Mouse (Mus musculus): ENCODE measurements at regions not wholly inside any gene's neighbourhood (a gene's known extent, or its start where the extent isn't known, plus 50 kb on each side); places are given as distances from the start of the nearest gene placed in this dataset.
A peak's percentile ranks its signal among the peaks of the same experiment; 100 is the strongest.

DNA sequence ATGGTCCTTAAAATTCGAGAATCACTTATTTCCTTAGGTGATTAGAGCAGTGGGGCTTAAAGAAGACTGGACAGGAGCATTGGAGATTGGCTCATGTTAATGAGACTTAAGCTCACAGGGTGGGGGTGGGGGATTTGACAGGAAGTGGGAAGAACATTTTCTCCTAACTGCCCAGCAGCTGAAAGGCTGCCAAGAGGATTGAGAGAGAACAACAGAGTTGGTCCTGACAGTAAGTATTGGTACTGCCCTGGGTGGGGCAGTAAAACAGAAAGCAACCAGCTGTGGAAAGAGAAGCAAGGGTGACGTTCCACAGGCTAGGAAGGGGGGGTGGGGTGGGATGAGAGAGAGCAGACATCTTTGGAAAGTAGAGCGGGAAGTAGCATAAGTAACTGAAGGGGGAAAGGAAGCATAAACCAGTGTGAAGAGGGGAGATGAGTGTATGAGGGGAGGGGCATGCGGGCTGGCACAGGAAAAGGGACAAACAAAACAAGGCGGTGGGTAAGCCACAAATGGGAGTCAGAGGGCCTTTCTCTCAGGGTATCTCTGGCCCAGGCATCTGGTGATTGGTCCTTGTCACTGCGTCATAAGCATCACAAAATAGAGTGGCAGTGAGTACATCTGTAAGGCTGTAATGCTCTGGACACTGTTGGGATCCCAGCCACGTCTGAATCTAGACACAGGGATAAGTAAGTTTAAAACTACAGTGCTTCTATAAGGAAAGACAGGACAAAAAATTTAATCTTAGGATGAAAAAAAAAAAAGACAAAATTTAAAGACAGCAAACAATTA lies 125.0 kb upstream of the Tnp1 start:
- no peak for DNase-seq (ENCODE audit: extremely low spot score, low spot score)

DNA sequence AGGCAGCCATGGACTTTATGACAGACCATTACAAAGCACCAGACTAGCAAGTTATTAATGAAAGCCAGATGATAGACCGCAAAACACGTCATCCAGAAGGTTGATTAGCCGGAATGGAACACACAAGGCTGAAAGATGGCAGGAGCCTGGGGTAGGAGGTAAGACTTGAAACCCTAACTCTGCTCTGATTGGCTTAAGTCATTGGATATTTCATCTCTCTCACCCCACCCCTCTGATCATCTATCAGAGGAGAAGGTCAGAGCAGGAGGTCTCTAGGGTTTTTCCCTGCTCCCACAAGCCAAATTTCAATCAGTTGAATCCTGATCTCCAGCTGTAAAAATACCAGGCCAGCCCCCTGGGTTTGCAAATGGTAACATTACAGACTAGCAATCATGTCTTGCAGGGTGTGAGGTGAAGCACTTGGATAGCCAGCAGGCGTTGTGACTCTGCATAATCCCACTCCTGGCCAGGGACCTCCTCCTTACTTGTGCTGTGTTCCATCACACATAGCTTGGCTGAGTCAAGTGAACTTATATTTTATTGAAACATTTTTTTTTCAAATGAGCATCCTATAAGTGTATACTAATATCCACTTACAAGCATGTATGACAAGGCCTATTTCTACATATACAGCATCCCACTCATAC lies 114.6 kb upstream of the Tnp1 start:
- DNase-seq (ENCODE audit: extremely low spot score, low spot score) = peak; percentile 33

DNA sequence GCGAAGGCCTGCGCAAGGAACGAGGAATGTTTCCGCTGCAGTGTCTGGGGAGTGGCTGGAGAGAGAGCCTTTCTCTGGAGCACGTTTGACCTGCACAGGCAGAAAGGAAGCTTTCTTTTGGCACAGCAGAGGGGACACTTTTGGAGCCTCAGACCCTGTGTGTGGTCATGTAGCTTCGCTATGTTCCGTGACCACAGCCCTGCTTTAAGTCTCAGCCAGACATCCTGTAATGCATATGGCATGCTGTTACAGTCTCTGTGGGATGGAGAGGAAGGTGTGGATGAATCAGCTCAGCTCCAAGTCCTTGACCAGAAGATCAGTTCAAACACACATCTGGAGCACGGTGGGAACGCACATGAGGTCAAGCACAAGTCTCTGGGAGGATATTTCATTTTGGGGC lies 107.3 kb upstream of the Tnp1 start:
- DNase-seq (ENCODE audit: extremely low spot score, low spot score) = no peak

DNA sequence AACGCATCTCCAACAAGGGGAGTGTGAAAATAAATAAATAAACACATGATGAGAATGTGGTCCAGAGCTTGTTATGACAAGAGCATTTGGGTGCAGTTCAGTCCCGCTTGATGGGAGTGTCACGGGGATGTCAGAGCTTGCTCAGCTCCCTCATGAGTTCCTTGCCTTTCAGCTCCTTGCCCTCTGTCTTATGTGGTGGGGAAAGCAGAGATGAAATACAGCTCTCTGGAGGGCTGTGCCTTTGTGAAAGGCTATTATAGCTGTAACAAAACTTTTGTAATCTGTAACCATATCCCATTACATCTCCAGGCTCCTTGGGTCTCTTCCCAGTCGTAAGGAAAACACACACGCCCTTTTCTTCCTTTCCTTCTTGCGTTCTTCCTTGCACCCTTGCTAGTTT lies 103.0 kb upstream of the Tnp1 start:
- DNase-seq (ENCODE audit: extremely low spot score, low spot score) = no peak

DNA sequence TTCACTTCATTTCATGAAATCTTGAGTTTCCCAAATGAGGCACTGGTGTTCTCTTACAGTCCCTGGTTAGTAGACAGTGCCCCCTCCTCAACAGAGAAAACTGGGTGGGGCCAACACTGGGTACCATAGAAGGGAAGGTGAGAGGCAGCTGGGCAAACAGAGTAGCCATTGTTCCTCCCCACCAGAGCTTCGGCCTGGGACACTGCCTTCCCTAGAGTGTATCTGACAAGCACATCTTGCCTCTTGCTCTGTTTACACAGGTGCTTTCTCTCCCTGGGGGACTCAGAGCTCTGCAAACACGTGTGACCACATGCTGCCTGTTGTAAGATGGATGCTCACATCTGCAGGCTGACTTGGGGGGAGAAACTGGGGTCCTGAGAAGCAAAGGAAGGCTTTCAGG lies 100.8 kb upstream of the Tnp1 start:
- peak; percentile 69 for DNase-seq (ENCODE audit: extremely low spot score, low spot score)

DNA sequence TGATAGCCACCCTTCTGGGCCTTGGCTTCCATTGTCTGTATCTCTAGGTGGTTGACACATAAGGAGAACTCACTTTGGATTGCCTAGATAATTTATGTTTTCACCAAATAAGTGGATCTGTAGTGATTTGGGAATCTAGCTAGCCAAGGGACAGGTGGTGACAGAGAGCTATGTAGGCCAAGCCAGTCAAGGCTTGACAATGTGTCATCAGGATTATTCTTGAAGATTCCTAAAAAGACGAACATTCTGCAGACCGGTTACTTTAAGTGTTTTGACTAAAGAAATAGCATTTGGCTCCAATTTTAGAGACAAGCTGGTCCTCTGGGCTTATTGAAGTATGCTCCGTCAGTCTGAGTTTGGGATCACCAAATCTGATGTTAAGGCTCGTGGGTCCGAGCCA lies 100.1 kb upstream of the Tnp1 start:
- DNase-seq (ENCODE audit: extremely low spot score, low spot score) = no peak

DNA sequence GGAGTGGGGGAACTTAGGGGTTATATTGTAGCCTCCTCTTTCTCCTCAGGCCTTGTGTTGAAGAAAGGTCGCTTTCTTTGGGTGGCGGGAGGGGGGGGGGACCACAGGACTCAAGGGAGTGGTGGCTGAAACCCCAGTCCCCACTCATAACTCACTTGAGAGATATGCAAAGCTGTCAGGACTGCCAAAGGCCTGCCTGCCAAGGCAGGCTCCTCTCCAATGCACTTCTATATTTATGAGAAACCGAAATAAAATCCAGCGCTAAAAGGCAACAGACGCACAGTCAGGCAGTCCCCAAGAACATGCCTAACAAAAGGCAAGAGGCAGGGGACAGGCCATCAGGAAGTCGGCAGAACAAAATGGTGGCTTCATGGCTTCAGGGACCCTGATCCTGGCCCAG lies 97.4 kb upstream of the Tnp1 start:
- DNase-seq (ENCODE audit: extremely low spot score, low spot score) = no peak

DNA sequence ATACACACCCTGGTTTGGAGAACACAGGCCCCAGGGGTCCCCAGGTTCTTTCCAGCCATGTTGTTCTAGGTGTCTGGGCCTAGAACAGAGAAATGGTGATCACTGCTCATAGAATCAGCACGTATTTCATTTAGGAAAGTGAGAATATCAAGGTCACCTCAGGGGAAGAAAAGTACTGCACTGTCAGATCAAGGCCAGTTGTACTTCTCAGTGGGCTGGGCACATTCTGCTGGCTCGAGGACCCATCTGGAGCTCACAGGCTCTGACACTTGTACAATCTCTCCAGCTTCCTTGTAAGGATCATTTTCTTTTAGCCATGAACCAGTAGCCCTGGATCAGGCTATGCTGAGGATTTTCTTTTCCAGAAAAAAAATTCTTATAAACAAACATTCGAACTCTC lies 97.0 kb upstream of the Tnp1 start:
- no peak for DNase-seq (ENCODE audit: extremely low spot score, low spot score)

DNA sequence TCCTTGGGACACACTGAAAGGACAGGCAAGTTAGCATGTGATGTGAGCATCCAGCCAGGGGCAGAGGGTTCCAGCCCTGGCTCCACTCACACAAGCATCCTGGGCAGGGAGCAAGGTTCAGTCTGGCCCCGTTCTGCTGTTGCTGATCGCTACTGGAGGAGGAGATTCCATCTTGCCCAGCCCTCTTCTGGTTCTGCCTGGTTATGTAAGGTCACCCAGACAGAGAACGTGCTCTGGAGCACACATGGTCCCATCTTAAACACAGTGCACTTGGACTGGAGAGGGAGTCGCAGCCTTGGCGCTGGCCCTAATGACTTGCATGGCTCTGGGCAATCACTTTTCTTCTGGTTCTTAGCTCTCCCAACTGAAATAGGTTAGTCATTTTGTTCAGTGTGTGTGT lies 96.2 kb upstream of the Tnp1 start:
- DNase-seq (ENCODE audit: extremely low spot score, low spot score) = no peak

DNA sequence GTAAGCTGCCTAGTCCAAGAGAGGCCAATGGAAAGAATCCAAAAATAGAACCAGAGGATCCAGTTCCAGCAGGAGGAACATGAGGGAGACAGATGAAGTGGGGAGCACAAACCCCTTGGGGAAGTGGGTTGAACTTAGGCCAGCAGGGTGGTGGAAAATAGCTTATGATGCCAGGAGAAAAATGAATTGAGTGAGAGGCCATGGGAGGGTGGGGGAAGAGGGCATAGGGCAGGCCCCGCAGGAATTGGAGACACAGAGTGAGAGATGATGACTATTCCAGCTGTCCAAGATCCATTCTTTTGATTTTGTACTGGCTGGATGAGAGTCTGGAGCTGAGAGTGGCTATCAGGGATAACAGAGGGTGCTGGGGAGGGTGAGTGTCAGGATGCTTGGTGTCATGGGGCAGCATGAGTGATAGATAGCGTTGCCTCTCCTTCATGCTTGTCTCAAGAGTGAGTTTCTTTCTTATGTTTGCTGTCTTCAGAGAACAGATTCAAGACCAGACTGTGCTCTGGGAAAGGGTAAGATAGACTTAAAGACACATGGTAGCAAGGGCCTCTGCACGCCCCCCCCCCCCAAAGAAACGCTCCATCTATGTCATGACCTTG lies 90.3 kb upstream of the Tnp1 start:
- DNase-seq (ENCODE audit: extremely low spot score, low spot score) = peak; percentile 35

DNA sequence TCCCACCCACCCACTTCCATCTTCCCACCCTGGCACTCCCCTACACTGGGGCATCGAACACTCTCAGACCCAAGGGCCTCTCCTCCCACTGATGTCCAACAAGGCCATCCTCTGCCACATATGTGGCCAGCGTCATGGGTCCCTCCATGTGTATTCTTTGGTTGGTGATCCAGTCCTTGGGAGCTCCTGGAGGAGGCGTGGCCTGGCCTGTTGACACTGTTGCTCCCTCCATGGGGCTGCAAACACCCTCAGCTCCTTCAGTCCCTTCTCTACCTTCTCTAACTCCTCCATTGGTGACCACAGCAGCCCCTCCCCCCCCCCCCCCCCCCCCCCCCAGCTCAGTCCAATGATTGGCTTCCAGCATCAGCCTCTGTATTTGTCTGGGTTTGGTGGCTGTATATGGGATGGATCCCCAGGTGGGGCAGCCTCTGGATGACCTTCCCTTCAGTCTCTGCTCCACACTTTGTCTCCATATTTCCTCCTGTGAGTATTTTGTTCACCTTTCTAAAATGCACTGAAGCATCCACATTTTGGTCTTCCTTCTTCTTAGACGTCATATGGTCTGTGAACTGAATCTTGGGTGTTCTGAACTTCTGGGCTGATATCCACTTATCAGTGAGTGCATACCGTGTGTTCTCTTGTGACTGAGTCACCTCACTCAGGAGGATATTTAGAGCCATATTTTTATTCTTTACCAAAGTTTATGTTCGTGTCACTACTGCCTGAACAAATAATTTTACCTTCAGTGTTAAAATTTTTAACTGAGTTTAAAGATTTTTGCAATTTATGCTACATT lies 82.1 kb upstream of the Tnp1 start:
- no peak for DNase-seq (ENCODE audit: extremely low spot score, low spot score)

DNA sequence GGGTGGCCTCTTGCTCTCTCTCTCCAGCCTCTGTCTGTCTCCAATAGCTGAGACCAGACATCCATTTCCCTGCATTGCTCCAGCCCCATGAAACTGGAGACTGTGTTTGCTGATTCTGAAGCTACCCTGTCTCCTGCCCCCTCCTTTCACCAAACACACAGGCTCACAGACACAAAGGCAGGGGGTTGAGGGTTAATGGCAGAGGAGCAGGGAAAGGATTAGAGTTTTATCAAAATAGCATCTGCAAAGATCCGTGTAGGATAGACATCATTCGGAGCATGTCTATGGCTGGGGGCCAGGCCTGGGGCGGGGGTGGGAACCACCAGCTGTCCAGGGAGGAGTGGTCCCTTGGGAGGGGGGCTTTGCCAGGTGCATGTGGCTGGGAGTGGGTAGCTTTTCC lies 73.9 kb upstream of the Tnp1 start:
- no peak for DNase-seq (ENCODE audit: extremely low spot score, low spot score)

DNA sequence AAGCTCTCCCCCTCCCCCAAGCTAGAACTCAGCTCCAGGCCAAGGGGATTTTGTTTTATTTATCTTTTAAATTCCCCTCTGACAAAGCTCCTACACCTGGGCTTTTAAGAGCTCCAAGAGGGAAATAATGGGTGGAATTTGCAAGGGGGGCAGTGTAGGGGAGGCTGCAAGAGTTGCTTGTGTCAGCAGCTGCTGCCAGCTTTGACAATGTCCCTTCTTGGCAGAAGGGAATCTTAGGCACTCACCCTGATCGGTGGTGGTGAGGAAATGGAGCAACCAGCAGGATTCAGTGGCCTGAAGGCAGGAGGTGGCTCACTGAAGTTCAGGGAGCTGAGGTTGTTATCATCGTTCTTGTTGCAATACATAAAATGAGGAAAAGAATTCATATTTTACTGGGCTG lies 72.8 kb upstream of the Tnp1 start:
- DNase-seq (ENCODE audit: extremely low spot score, low spot score) = no peak

DNA sequence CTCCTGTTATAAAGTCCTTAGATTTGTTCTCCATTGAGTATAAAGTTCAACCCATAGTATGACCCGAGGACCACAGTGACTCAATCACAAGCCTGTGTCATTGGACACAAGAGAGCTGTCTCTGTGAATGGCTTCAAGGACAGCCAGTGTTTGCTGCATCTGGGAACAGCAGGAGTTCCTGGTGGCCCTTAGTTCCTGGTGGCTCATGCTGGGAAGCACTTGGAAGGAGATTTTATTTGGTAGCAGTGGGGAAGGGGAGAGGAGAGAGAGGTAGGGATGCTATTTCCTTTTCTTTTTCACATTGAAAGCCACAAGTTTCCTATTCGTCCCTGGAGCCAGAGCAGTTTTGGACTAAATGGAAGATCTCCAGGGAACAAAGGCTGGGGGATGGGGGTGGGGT lies 69.2 kb upstream of the Tnp1 start:
- DNase-seq (ENCODE audit: extremely low spot score, low spot score) = no peak

DNA sequence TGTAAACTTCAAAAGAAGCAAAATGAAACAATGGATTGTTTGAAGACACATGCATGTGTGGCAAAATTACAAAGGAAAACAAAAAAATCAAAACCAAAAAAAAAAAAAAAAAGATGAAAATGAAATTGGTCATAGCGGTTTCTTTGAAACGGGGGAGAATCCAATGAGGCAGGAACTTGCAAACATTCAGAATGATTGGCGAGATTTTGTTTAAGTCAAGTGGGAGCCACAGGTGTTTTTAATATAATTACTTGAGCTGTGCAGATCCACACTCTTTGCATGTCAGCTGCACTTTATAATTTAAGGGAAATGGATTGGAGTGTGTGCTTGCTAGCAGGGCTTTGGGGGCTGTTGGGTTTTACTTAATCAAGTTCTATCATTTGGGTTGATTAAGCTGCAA lies 67.7 kb upstream of the Tnp1 start:
- no peak for DNase-seq (ENCODE audit: extremely low spot score, low spot score)

DNA sequence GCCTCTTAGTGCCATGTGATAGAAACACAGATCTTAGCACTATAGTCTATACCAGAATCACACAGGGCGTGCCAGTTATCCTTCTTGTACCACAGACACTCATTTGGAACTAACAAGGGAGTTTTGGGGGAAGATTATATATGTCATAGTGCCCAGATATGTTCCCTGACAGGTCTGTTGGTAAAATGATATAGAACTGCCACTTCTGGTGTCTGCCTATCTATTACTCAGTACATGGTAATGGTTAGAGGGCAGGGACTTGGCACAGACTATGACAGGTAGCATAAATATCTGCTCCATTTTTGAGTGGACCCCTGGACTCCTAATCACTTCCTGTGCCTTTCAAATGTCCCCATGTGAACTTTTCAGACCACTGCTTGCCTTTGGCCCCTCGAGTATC lies 63.8 kb upstream of the Tnp1 start:
- no peak for DNase-seq (ENCODE audit: extremely low spot score, low spot score)

DNA sequence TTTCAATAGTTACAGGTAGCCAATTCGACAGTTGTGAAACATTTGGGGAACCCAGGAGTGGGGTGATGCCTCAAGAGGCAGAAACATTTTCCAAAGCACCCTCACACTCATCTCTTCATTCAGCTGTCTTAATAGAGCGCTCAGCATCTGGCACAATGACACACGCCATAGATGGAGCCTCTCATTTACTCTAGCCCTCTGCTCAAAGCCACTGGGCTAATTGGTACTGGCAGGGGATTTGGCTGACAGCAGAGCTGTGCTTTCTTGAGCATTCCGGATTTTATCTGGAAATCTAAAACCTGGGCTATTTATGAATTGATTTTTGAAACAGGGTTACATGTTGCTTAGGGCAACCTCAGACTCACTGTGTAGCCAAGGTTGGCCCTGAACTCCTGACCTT lies 61.4 kb upstream of the Tnp1 start:
- no peak for DNase-seq (ENCODE audit: extremely low spot score, low spot score)

DNA sequence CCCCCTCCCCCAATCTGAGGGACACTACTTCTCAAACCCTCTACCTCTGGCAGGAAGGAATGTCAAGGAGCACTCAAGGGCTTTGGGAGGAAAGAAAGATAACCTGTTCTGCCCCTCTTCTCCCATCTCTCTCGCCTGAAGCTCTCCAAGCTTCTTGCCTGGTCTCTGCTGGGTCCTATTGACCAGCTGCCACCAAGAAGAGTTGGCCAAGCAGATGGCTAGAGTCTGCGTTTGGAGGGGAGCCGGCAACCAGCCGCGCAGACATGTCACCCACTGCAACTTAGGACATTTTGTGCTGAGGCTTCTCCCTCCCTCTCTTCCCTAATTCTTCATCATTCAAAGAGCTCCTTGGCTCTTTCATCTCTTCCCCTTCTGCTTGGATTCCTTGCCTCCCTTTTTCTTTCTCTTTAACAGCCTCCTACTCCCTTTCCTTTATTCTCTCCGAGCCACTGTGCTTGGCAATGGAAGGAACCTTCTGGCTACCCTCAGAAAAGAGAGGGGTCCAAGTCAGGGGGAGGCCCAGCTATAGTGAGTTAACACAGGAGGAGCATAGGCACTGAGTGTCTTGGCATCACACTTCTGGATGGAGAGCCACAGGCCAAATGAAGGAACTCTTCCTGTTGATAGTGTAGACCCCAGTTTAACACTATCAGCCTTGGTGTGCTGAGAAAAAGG lies 60.1 kb upstream of the Tnp1 start:
- DNase-seq (ENCODE audit: extremely low spot score, low spot score) = no peak

DNA sequence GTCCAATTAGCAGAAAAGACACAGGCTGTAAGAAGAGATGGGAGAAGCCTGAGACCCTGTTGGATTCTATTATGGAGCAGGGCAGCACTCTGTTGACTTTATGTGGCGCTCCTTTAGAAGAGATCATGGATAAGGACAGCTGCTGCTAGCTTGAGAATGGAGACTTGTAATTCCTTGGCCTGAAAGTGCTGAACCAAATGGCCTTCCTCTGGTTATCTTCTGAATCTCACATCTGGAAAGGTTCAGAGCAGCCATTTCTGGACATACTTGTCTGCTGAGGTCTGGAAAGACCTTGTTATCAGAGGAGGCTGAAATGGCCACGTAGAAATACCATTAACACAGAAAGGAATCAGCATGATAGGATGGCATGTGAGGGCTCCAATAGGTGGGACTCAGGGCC lies 59.5 kb upstream of the Tnp1 start:
- no peak for DNase-seq (ENCODE audit: extremely low spot score, low spot score)

DNA sequence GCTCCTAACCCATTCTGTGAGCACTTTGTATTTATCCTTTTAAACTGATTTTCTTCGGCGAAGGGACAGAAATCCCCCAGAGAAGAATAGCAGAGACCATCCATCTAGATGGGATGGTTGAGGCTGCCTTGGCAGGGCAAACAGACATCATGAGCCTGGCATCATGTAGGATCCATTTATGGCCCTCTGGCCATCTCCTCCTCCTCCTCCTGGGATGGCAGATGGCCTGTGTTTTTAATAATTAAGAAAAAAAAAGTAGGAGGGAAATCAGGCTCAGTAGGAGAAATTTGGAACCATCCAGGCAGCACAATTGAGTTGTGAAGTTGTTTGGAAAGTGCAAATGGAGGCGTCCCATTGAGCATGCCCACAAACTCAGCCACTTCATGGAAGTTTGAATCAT lies 58.8 kb upstream of the Tnp1 start:
- no peak for DNase-seq (ENCODE audit: extremely low spot score, low spot score)

DNA sequence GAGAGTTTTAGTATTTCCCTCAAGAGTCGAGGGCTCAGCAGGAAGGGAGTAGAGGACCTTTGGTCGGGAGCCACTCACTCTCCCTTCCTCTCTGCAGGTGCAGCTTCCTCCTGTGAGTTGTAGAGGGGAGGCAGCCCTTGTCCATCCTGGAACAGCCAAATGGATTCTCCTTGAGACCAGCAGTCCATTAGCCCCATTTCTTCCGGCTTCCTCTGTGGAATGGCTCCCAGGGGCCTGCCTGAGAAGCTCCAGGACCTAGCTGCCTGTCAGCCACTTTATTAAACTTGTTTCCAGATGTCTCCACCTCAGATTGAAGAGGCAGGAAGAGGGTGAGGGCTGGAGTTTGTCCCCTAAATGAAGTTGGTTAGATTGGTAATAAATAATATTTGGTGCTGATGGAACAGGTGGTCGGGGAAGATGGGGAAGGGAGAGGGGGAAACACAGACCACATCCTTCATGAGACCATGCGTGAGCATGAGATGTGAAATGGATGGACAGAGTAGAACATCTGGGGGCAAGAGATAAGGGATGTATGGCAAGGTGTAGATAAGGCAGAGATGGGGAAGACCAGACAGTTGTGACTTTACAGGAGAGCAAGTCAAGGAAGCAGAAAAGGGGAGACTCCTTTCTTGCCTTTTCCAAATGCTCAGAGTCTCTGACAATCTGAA lies 56.7 kb upstream of the Tnp1 start:
- DNase-seq (ENCODE audit: extremely low spot score, low spot score) = no peak

Data from neural tube, embryonic 10.5 days (tissue).